Mouse (Mus musculus) E14TG2a.4 (cell line): ENCODE results near the gene Gp1bb.

ENCODE experiments used
- CTCF ChIP-seq: conservative IDR thresholded peaks from 2 replicates; pipeline ENCODE4 v1.5.1; 2014; ENCODE audit warnings: low read length
- NANOG ChIP-seq: IDR thresholded peaks from 2 replicates; pipeline ENCODE4 v1.6.1; 2014; ENCODE audit warnings: borderline replicate concordance, low read length, mixed read lengths
- POU5F1 ChIP-seq: IDR thresholded peaks from 2 replicates; pipeline ENCODE4 v1.6.1; 2014; ENCODE audit warnings: low read length, borderline replicate concordance

GRCm38 (mm10) chr16:18593930-18594329, 28.3 kb downstream of the Gp1bb start:
- TF ChIP-seq CTCF (no peak), NANOG (no peak), POU5F1 (no peak)
